Mouse (Mus musculus) CH12.LX (cell line): ENCODE measurements at regions not wholly inside any gene's neighbourhood (a gene's known extent, or its start where the extent isn't known, plus 50 kb on each side); places are given as distances from the start of the nearest gene placed in this dataset.

ENCODE experiments used
- CHD1 ChIP-seq: IDR thresholded peaks from 2 replicates; pipeline ENCODE4 v1.6.1; 2012; ENCODE audit warnings: low read depth, low read length, improper control_type of control experiment, inconsistent platforms
- CTCF ChIP-seq, 2 experiments: IDR thresholded peaks in 1 of 2; conservative IDR thresholded peaks in 1 of 2; 2 replicates each; pipeline ENCODE4 v1.5.1; 2011 to 2012; ENCODE audit warnings: low read depth in 2 of 2, low read length in 2 of 2, improper control_type of control experiment in 1 of 2, inconsistent platforms in 1 of 2, mild to moderate bottlenecking in 1 of 2, moderate library complexity in 1 of 2
- E2F4 ChIP-seq: IDR thresholded peaks from 2 replicates; pipeline ENCODE4 v1.6.1; 2011; ENCODE audit warnings: low read depth, low read length, improper control_type of control experiment; ENCODE audit not compliant: insufficient replicate concordance
- KAT2A ChIP-seq: IDR thresholded peaks from 2 replicates; pipeline ENCODE4 v1.6.1; 2012; ENCODE audit warnings: low read length, improper control_type of control experiment, inconsistent platforms; ENCODE audit not compliant: insufficient replicate concordance
- NELFE ChIP-seq: IDR thresholded peaks from 2 replicates; pipeline ENCODE4 v1.6.1; 2011; ENCODE audit warnings: low read depth, low read length, improper control_type of control experiment
- POLR2A ChIP-seq: IDR thresholded peaks from 2 replicates; pipeline ENCODE4 v1.6.1; 2011; ENCODE audit warnings: low read depth, mild to moderate bottlenecking, improper control_type of control experiment, low read length
- SIN3A ChIP-seq: IDR thresholded peaks from 2 replicates; pipeline ENCODE4 v1.6.1; 2012; ENCODE audit warnings: low read length, improper control_type of control experiment, inconsistent platforms
- USF2 ChIP-seq: conservative IDR thresholded peaks from 2 replicates; pipeline ENCODE4 v1.6.1; 2011; ENCODE audit warnings: low read depth, low read length, improper control_type of control experiment
- ZMIZ1 ChIP-seq: IDR thresholded peaks from 2 replicates; pipeline ENCODE4 v1.6.1; 2012; ENCODE audit warnings: low read depth, mild to moderate bottlenecking, inconsistent platforms, low read length, improper control_type of control experiment

- TF ChIP-seq CHD1 (no peak), ZMIZ1 (no peak), CTCF (conservative IDR thresholded peaks at IDR 0.05 in 1 of 2, IDR thresholded peaks at IDR 0.05 in 1 of 2; ENCODE audit: low read depth in 2 of 2, low read length in 2 of 2) (no peak), NELFE (no peak), E2F4 (no peak), SIN3A (no peak), POLR2A (no peak), KAT2A (no peak), USF2 (no peak)
These were observed 78.8 kb upstream of the Serbp1 start for GRCm38 (mm10) chr6:67159224-67159623.
